ENCODE assay signal across 8 mouse cellular contexts in the genomic region with DNA sequence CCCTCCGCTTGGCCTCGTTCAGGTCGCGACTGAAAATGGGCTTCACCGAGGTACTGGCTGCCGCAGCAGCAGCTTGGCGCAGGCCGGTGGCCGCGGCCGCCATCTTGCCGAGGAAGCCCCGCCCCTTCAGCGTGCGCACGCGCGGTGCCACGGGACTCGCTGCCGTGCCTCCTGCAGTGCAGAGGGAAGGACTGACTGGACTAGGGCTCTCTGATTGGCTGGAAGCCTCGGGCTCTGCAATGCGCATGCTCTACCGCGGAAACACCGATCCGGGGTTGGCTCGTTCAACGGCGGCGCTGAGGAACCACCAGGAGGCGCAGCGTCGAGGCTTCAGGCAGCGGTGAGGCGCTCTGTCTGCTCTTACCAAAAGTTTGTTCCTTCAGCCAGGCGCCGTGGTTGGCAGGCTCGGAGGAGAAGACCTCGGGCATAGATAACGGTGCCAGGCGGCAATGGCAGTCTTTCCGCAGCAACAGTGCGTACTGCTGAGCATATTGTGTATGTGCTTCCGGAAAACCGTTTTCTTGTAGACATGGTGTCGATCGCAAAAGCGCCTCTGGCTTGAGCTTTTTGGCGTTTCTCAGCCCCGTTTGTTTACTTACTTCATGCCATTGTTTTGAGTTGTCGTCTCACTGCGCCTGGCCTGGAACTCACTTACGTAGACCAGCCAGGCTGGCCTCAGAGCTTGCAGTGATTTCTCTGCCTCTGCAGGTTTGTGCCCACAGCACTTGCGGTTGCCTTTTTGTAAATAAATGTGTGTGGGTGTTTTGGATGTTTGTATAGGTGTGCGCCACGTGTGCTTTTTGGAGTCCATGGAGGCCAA. TPM values are rescaled to one million over a fixed set of nuclear protein-coding genes. Genes with fewer than 3 reads are reported as not detected.
DNase-seq lines count a peak whose midpoint lies in the region; ATAC-seq and TF ChIP-seq lines count a peak whose summit lies in the region.

A gene (minus strand): TSS at position 197 of the 820 bp plus-strand sequence.

- H3K9ac ChIP-seq in heart, embryonic 12.5 days: peak within 1 kb of the TSS; percentile 99
- peak within 1 kb of the TSS; percentile 98 for H3K9ac ChIP-seq in kidney, postnatal 0 days (ENCODE audit: low read depth, low read length)
- peak within 1 kb of the TSS; percentile 96 for H3K9ac ChIP-seq in liver, embryonic 11.5 days (ENCODE audit: low read depth, low read length)
- H3K9ac ChIP-seq in stomach, embryonic 14.5 days (replicated peaks; ENCODE audit: low read depth, low read length): peak within 1 kb of the TSS; percentile 57

- TF ChIP-seq CTCF in kidney, postnatal 0 days (IDR thresholded peaks at IDR 0.05; ENCODE audit: low read depth): peak; percentile 99

- DNase-seq in CD4-positive helper T cell, adult 2 months (ENCODE audit: low read depth, low spot score): peak; percentile 99
- DNase-seq in brain, embryonic 18.5 days (ENCODE audit: low read depth, low spot score): peak; percentile 96
- peak; percentile 99 for DNase-seq in kidney, postnatal 0 days (ENCODE audit: low spot score)
- peak; percentile 92 for DNase-seq in liver, embryonic 11.5 days (ENCODE audit: low spot score)
- peak; percentile 100 for DNase-seq in naive thymus-derived CD4-positive, alpha-beta T cell, adult 2 months (ENCODE audit: low read depth)

- H3K4me2 ChIP-seq in heart, embryonic 12.5 days: peak within 1 kb of the TSS; percentile 88
- H3K4me2 ChIP-seq in kidney, postnatal 0 days (ENCODE audit: low read length): peak within 1 kb of the TSS; percentile 85
- H3K4me2 ChIP-seq in liver, embryonic 11.5 days: peak within 1 kb of the TSS; percentile 95
- peak within 1 kb of the TSS; percentile 68 for H3K4me2 ChIP-seq in stomach, embryonic 14.5 days (replicated peaks; ENCODE audit: low read depth, low read length)

- no peaks in the 10 kb centered on the region for H3K27me3 ChIP-seq in heart, embryonic 12.5 days (replicated peaks)
- no peaks in the 10 kb centered on the region for H3K27me3 ChIP-seq in kidney, postnatal 0 days (ENCODE audit: insufficient read depth, low read length)
- H3K27me3 ChIP-seq in liver, embryonic 11.5 days (replicated peaks; ENCODE audit: control insufficient read depth, insufficient read depth, low read length): no peaks in the 10 kb centered on the region
- no peaks in the 10 kb centered on the region for H3K27me3 ChIP-seq in stomach, embryonic 14.5 days (ENCODE audit: control insufficient read depth, insufficient read depth, low read length)

- no peaks in the 10 kb centered on the region for H3K9me3 ChIP-seq in heart, embryonic 12.5 days (replicated peaks)
- H3K9me3 ChIP-seq in kidney, postnatal 0 days (replicated peaks; ENCODE audit: low read length): no peaks in the 10 kb centered on the region
- H3K9me3 ChIP-seq in liver, embryonic 11.5 days (ENCODE audit: control insufficient read depth, low read length): no peaks in the 10 kb centered on the region
- H3K9me3 ChIP-seq in stomach, embryonic 14.5 days (ENCODE audit: control insufficient read depth, low read depth, low read length): no peaks in the 10 kb centered on the region

- peaks cover 31% of the 10 kb centered on the region for H3K4me1 ChIP-seq in heart, embryonic 12.5 days (replicated peaks)
- peaks cover 17% of the 10 kb centered on the region for H3K4me1 ChIP-seq in kidney, postnatal 0 days (replicated peaks; ENCODE audit: insufficient read depth, low read length)
- H3K4me1 ChIP-seq in liver, embryonic 11.5 days (replicated peaks; ENCODE audit: control insufficient read depth, insufficient read depth, low read length): peaks cover 21% of the 10 kb centered on the region
- peaks cover 15% of the 10 kb centered on the region; the same call in 1 of the 2 replicates for H3K4me1 ChIP-seq in stomach, embryonic 14.5 days (ENCODE audit: control insufficient read depth, insufficient read depth, low read length)

- peak within 1 kb of the TSS; percentile 97 for H3K4me3 ChIP-seq in heart, embryonic 12.5 days
- peak within 1 kb of the TSS; percentile 97 for H3K4me3 ChIP-seq in kidney, postnatal 0 days (replicated peaks; ENCODE audit: low read depth, low read length)
- H3K4me3 ChIP-seq in liver, embryonic 11.5 days (ENCODE audit: low read depth, low read length): peak within 1 kb of the TSS; percentile 100
- peak within 1 kb of the TSS; percentile 58 for H3K4me3 ChIP-seq in stomach, embryonic 14.5 days (ENCODE audit: low read depth, low read length)

- peaks cover 19% of the 10 kb centered on the region for H3K36me3 ChIP-seq in heart, embryonic 12.5 days
- H3K36me3 ChIP-seq in kidney, postnatal 0 days (ENCODE audit: insufficient read depth, low read length): peaks cover 18% of the 10 kb centered on the region
- peaks cover 6% of the 10 kb centered on the region for H3K36me3 ChIP-seq in liver, embryonic 11.5 days (ENCODE audit: control insufficient read depth, insufficient read depth, low read length)
- H3K36me3 ChIP-seq in stomach, embryonic 14.5 days (ENCODE audit: control insufficient read depth, insufficient read depth, low read length): peaks cover 14% of the 10 kb centered on the region

- ATAC-seq in erythroid progenitor cell, adult 5-6 weeks (replicated peaks; ENCODE audit: low FRiP score, poor library complexity, severe bottlenecking): peak; percentile 95
- peak; percentile 98 for ATAC-seq in heart, embryonic 12.5 days (ENCODE audit: insufficient number of reproducible peaks, low FRiP score)
- peak; percentile 97 for ATAC-seq in kidney, postnatal 0 days (replicated peaks; ENCODE audit: low FRiP score, low read depth)
- ATAC-seq in liver, embryonic 11.5 days (replicated peaks; ENCODE audit: low FRiP score): peak; percentile 99
- peak; percentile 99 for ATAC-seq in stomach, embryonic 14.5 days (ENCODE audit: insufficient number of reproducible peaks, insufficient read depth, low FRiP score, low read depth)

- H3K27ac ChIP-seq in heart, embryonic 12.5 days (ENCODE audit: poor library complexity, severe bottlenecking): peak within 1 kb of the TSS; percentile 89
- H3K27ac ChIP-seq in kidney, postnatal 0 days: peak within 1 kb of the TSS; percentile 86
- peak within 1 kb of the TSS; percentile 82 for H3K27ac ChIP-seq in liver, embryonic 11.5 days (ENCODE audit: low read depth, low read length)
- peak within 1 kb of the TSS; percentile 73 for H3K27ac ChIP-seq in stomach, embryonic 14.5 days (ENCODE audit: low read length)

- WGBS in heart, embryonic 12.5 days: 2% methylated on average over 57 of the region's 57 CpGs
- WGBS in kidney, postnatal 0 days: 2% methylated on average over 57 of the region's 57 CpGs
- 2% methylated on average over 57 of the region's 57 CpGs for WGBS in liver, embryonic 11.5 days
- 1% methylated on average over 57 of the region's 57 CpGs for WGBS in stomach, embryonic 14.5 days

RNA-seq across cellular contexts. Expression of the gene that starts here (rescaled TPM):
- 91.4 and 203 TPM in 2 replicates for total RNA-seq in erythroid progenitor cell, adult 5-6 weeks (2015; ENCODE audit: low replicate concordance)
- 31.5 and 64.6 TPM in 2 replicates for total RNA-seq in erythroid progenitor cell, adult 5-6 weeks (2017; ENCODE audit: low replicate concordance)
- 475 and 496 TPM in 2 replicates for polyA plus RNA-seq in heart, embryonic 12.5 days (2016; fragmentation: Nextera tagmentation; extraction: Ambion mirVana)
- polyA plus RNA-seq in kidney, postnatal 0 days (2015; fragmentation: Nextera tagmentation; extraction: Ambion mirVana): 793 and 923 TPM in 2 replicates
- 432 and 467 TPM in 2 replicates for polyA plus RNA-seq in liver, embryonic 11.5 days (2014; fragmentation: Nextera tagmentation; extraction: Ambion mirVana)
- 393 and 403 TPM in 2 replicates for polyA plus RNA-seq in stomach, embryonic 14.5 days (2014; fragmentation: Nextera tagmentation; extraction: Ambion mirVana)

Comparison
In these comparisons a context has a peak if more than half of its experiments do, and no peak if none do; other contexts are left out.
1. Peak in every context shown above with its lines: DNase-seq, ATAC-seq, H3K4me3 ChIP-seq and H3K27ac ChIP-seq.